Mouse (Mus musculus) testis, adult 2 months (tissue): ENCODE results near the gene Ubash3b.

Source experiments
- CTCF ChIP-seq: fragments of 200-500 bp; IDR thresholded peaks from 2 replicates; pipeline ENCODE4 v1.5.1; 2012; ENCODE audit warnings: low read depth, mild to moderate bottlenecking, inconsistent platforms, low read length, moderate library complexity; ENCODE audit not compliant: control insufficient read depth, insufficient read depth, insufficient replicate concordance
- POLR2A ChIP-seq: fragments of 200-500 bp; IDR thresholded peaks from 2 replicates; pipeline ENCODE4 v1.6.1; 2012; ENCODE audit warnings: low read depth, mild to moderate bottlenecking, inconsistent platforms, low read length, moderate library complexity; ENCODE audit not compliant: control insufficient read depth

- TF ChIP-seq CTCF (no peak), POLR2A (no peak)
Observed at GRCm38 (mm10) chr9:41141026-41141425, 20.5 kb downstream of the Ubash3b start.
